Mouse (Mus musculus): ENCODE data around the gene Mid1.

- no peak for TF ChIP-seq CTCF (IDR thresholded peaks at IDR 0.05; ENCODE audit: low read depth, low read length)
- no peak for TF ChIP-seq GATA2 (IDR thresholded peaks at IDR 0.05; ENCODE audit: borderline replicate concordance, low read depth, low read length)
- no peak for TF ChIP-seq POLR2AphosphoS5 (IDR thresholded peaks at IDR 0.05; ENCODE audit: insufficient replicate concordance, low read depth, low read length)
Observed at GRCm38 (mm10) chrX:169800238-169800637, 115.2 kb downstream of the Mid1 start.
